Mouse (Mus musculus) forebrain, embryonic 16.5 days (tissue): ENCODE data around the gene Gm43518. TPM values are rescaled to one million over a fixed set of nuclear protein-coding genes. Genes with fewer than 3 reads are reported as not detected.

Experiments
- ATAC-seq: fragments of 200-750 bp; cut with Nextera tagmentation; 2 replicates; pipeline ENCODE4 v1.8.0; 2017; ENCODE audit warnings: mild to moderate bottlenecking, moderate library complexity
- H3K27ac ChIP-seq: fragments of 300-500 bp; sonication (generic); 2 replicates; pipeline ENCODE4 v1.5.1; 2014; ENCODE audit warnings: low read length, control low read depth
- H3K27me3 ChIP-seq: fragments of 300-500 bp; sonication (generic); replicated peaks from 2 replicates; pipeline ENCODE4 v1.6.1; 2014; ENCODE audit warnings: low read length; ENCODE audit not compliant: control insufficient read depth, insufficient read depth
- H3K36me3 ChIP-seq: fragments of 300-500 bp; sonication (generic); 2 replicates; pipeline ENCODE4 v1.6.1; 2014; ENCODE audit not compliant: control insufficient read depth, insufficient read depth
- H3K4me1 ChIP-seq: fragments of 300-500 bp; sonication (generic); replicated peaks from 2 replicates; pipeline ENCODE4 v1.6.1; 2014; ENCODE audit warnings: low read length; ENCODE audit not compliant: control insufficient read depth, insufficient read depth
- H3K4me2 ChIP-seq: fragments of 300-500 bp; sonication (generic); 2 replicates; pipeline ENCODE4 v1.6.1; 2014; ENCODE audit warnings: mild to moderate bottlenecking, low read length, control low read depth
- H3K4me3 ChIP-seq: fragments of 300-500 bp; sonication (generic); replicated peaks from 2 replicates; pipeline ENCODE4 v1.5.1; 2014; ENCODE audit warnings: mild to moderate bottlenecking, low read length, control low read depth
- H3K9ac ChIP-seq: fragments of 300-500 bp; sonication (generic); replicated peaks from 2 replicates; pipeline ENCODE4 v1.6.1; 2014; ENCODE audit warnings: low read depth, low read length, control low read depth
- H3K9me3 ChIP-seq: fragments of 300-500 bp; sonication (generic); 2 replicates; pipeline ENCODE4 v1.6.1; 2016; ENCODE audit warnings: low read length; ENCODE audit not compliant: control insufficient read depth
- WGBS: fragments of 180-500 bp; shearing (Covaris S2); extraction: QIAGEN DNeasy Blood & Tissue Kit; methylation state at CpG from one replicate; pipeline ENCODE4 v1.1.7; 2014; 5-methylcytosine and 5-hydroxymethylcytosine counted together
- polyA plus RNA-seq: library from polyadenylated mRNA; unstranded; fragments of >200 nt; fragmentation: Nextera tagmentation; extraction: Ambion mirVana; gene quantifications from 2 replicates; pipeline ENCODE4 v1.2.1, GENCODE M21; 2015

The Gm43518 gene
- polyA plus RNA-seq, 1 experiment from 2014 or later = 2.4 TPM

- H3K4me3 ChIP-seq = peak within 1 kb of the TSS; percentile 76
- no peaks in the 10 kb centered on the region for H3K9me3 ChIP-seq
- peak within 1 kb of the TSS; percentile 97 for H3K9ac ChIP-seq
- ATAC-seq = peak; percentile 99
- under 1% methylated on average over 56 of the region's 56 CpGs for WGBS
- H3K4me2 ChIP-seq = peak within 1 kb of the TSS; percentile 86
- H3K4me1 ChIP-seq = peaks cover 8% of the 10 kb centered on the region
- no peaks in the 10 kb centered on the region for H3K27me3 ChIP-seq
- H3K27ac ChIP-seq = peak within 1 kb of the TSS; percentile 90
- H3K36me3 ChIP-seq = peaks cover 18% of the 10 kb centered on the region
These were observed 3.3 kb downstream of the Gm43518 start, which contains the start of gene Ccdc62 for GRCm38 (mm10) chr5:123930508-123930989. Gene Ccdc62, plus strand, starts transcription at chr5:123930679.

- WGBS = 52% methylated on average over 13 of the region's 13 CpGs
- Histone ChIP-seq H3K9me3 (no peaks in the 10 kb centered on the region), H3K27me3 (no peaks in the 10 kb centered on the region), H3K4me3 (peak overlapping the region; percentile 76), H3K36me3 (peaks cover 18% of the 10 kb centered on the region), H3K4me1 (peaks cover 8% of the 10 kb centered on the region), H3K27ac (no peak overlapping the region; the same call in 1 of the 2 replicates), H3K9ac (peak overlapping the region; percentile 97), H3K4me2 (peak overlapping the region; percentile 86)
- no peak for ATAC-seq
These were observed 3.9 kb downstream of the Gm43518 start for GRCm38 (mm10) chr5:123931131-123931530.

- H3K9ac ChIP-seq = no peak overlapping the region
- no peak overlapping the region for H3K27ac ChIP-seq
- ATAC-seq = no peak
- H3K4me1 ChIP-seq = peaks cover 8% of the 10 kb centered on the region
- H3K4me3 ChIP-seq = no peak overlapping the region
- H3K4me2 ChIP-seq = no peak overlapping the region
- H3K36me3 ChIP-seq = peaks cover 5% of the 10 kb centered on the region
- no peaks in the 10 kb centered on the region for H3K9me3 ChIP-seq
- H3K27me3 ChIP-seq = no peaks in the 10 kb centered on the region
These were observed 5.7 kb downstream of the Gm43518 start for GRCm38 (mm10) chr5:123932927-123933326.

- H3K4me3 ChIP-seq = no peak overlapping the region
- no peak for ATAC-seq
- no peaks in the 10 kb centered on the region for H3K36me3 ChIP-seq
- peaks cover 8% of the 10 kb centered on the region for H3K4me1 ChIP-seq
- no peak overlapping the region for H3K4me2 ChIP-seq
- no peaks in the 10 kb centered on the region for H3K27me3 ChIP-seq
- no peak overlapping the region for H3K27ac ChIP-seq
- no peak overlapping the region for H3K9ac ChIP-seq
- WGBS = 92% methylated on average over 12 of the region's 12 CpGs
- H3K9me3 ChIP-seq = no peaks in the 10 kb centered on the region
These were observed 6.3 kb downstream of the Gm43518 start for GRCm38 (mm10) chr5:123933556-123933955.

GRCm38 (mm10) chr5:123933957-123934591 is 6.9 kb downstream of the Gm43518 start:
- no peak for ATAC-seq
- Histone ChIP-seq H3K4me3 (no peak overlapping the region), H3K9ac (no peak overlapping the region), H3K27ac (no peak overlapping the region), H3K36me3 (no peaks in the 10 kb centered on the region), H3K4me1 (peaks cover 8% of the 10 kb centered on the region), H3K9me3 (no peaks in the 10 kb centered on the region), H3K27me3 (no peaks in the 10 kb centered on the region), H3K4me2 (no peak overlapping the region)
- 42% methylated on average over 18 of the region's 18 CpGs for whole genome bisulfite sequencing

- no peaks in the 10 kb centered on the region for H3K9me3 ChIP-seq
- H3K9ac ChIP-seq = no peak overlapping the region
- no peaks in the 10 kb centered on the region for H3K36me3 ChIP-seq
- H3K27ac ChIP-seq = no peak overlapping the region
- H3K4me3 ChIP-seq = no peak overlapping the region
- WGBS = 93% methylated on average over 5 of the region's 5 CpGs
- no peak for ATAC-seq
- H3K4me2 ChIP-seq = no peak overlapping the region
- peaks cover 4% of the 10 kb centered on the region for H3K4me1 ChIP-seq
- no peaks in the 10 kb centered on the region for H3K27me3 ChIP-seq
These were observed 8.7 kb downstream of the Gm43518 start for GRCm38 (mm10) chr5:123935931-123936330.

GRCm38 (mm10) chr5:123938479-123938878 is 11.3 kb downstream of the Gm43518 start:
- WGBS = 95% methylated on average over 5 of the region's 5 CpGs
- Histone ChIP-seq H3K27ac (no peak overlapping the region), H3K4me3 (no peak overlapping the region), H3K4me2 (no peak overlapping the region), H3K9me3 (no peaks in the 10 kb centered on the region), H3K36me3 (no peaks in the 10 kb centered on the region), H3K27me3 (no peaks in the 10 kb centered on the region), H3K4me1 (no peaks in the 10 kb centered on the region), H3K9ac (no peak overlapping the region)
- ATAC-seq = no peak

GRCm38 (mm10) chr5:123946546-123946945 is 19.3 kb downstream of the Gm43518 start:
- H3K27me3 ChIP-seq = no peaks in the 10 kb centered on the region
- no peak overlapping the region for H3K4me3 ChIP-seq
- H3K27ac ChIP-seq = no peak overlapping the region
- ATAC-seq = no peak
- no peaks in the 10 kb centered on the region for H3K4me1 ChIP-seq
- no peaks in the 10 kb centered on the region for H3K9me3 ChIP-seq
- no peak overlapping the region for H3K9ac ChIP-seq
- H3K4me2 ChIP-seq = no peak overlapping the region
- WGBS = 59% methylated on average over 4 of the region's 4 CpGs
- H3K36me3 ChIP-seq = no peaks in the 10 kb centered on the region

- no peak overlapping the region for H3K4me2 ChIP-seq
- H3K36me3 ChIP-seq = no peaks in the 10 kb centered on the region
- no peak for ATAC-seq
- 50% methylated on average over 7 of the region's 7 CpGs for WGBS
- H3K9me3 ChIP-seq = no peaks in the 10 kb centered on the region
- H3K4me1 ChIP-seq = no peaks in the 10 kb centered on the region
- no peak overlapping the region for H3K9ac ChIP-seq
- H3K27ac ChIP-seq = no peak overlapping the region
- no peak overlapping the region for H3K4me3 ChIP-seq
- H3K27me3 ChIP-seq = no peaks in the 10 kb centered on the region
These were observed 20.0 kb downstream of the Gm43518 start for GRCm38 (mm10) chr5:123947041-123947761.
